In genomic region chr12:12230031-12230557, GRCm38 (mm10) we compare ENCODE assay signal across 33 mouse cellular contexts. TPM values are rescaled to one million over a fixed set of nuclear protein-coding genes. Genes with fewer than 3 reads are reported as not detected.
DNase-seq lines count a peak whose midpoint lies in the region; ATAC-seq and TF ChIP-seq lines count a peak whose summit lies in the region.
"Had no signal": no experiment of that assay in that cellular context is flagged by ENCODE, and none has a peak within 500 bp of the region (broad histone marks: within the 10 kb centered on the region; RNA-seq: fewer than 3 reads in every experiment).

No protein-coding gene starts in this region.

- peak; percentile 47 to 79 for DNase-seq in adrenal gland, adult (ENCODE audit: inconsistent age in 2 of 2, low spot score in 1 of 2)
- DNase-seq in adrenal gland, adult 8-10 months: no peak
- peak; percentile 38 for DNase-seq in kidney, adult 2 months
- DNase-seq in adrenal gland, postnatal 36 days: peak; percentile 40 to 42
- no peak for DNase-seq in left cerebral cortex, adult 8-10 months (ENCODE audit: low spot score in 2 of 2)
- no peak for DNase-seq in left cerebral cortex, adult 18-20 months (ENCODE audit: low spot score in 2 of 2)
- DNase-seq: cerebellum, adult 2 months; cerebellum, postnatal 14 days; forebrain, postnatal 0 days; gastrocnemius, postnatal 10 days; heart, postnatal 4 days; kidney, postnatal 36 days; left cerebral cortex, postnatal 4 days; lung, adult 2 months; lung, postnatal 14 days; right cerebral cortex, postnatal 4 days; thymus, adult 18-20 months; thymus, postnatal 25 days had no signal

- no peak for ATAC-seq in kidney, embryonic 14.5 days (ENCODE audit: low FRiP score, low TSS enrichment)
- ATAC-seq in megakaryocyte, adult 5-6 weeks (ENCODE audit: poor library complexity, severe bottlenecking): peak; percentile 92
- ATAC-seq: forebrain, postnatal 0 days; intestine, embryonic 16.5 days; midbrain, embryonic 15.5 days had no signal

- H3K4me3 ChIP-seq in kidney, adult 2 months (ENCODE audit: insufficient read depth, low read depth, low read length): no peak overlapping the region
- no peak overlapping the region for H3K4me3 ChIP-seq in kidney, embryonic 14.5 days (ENCODE audit: low read length)
- H3K4me3 ChIP-seq: embryonic facial prominence, embryonic 10.5 days; embryonic facial prominence, embryonic 15.5 days; forebrain, embryonic 12.5 days; hindbrain, embryonic 13.5 days; layer of hippocampus, adult 2 months; midbrain, embryonic 15.5 days; neural tube, embryonic 13.5 days had no signal

- no peaks in the 10 kb centered on the region for H3K27me3 ChIP-seq in kidney, adult 2 months (replicated peaks; ENCODE audit: control insufficient read depth, insufficient read depth, low read length)
- no peaks in the 10 kb centered on the region for H3K27me3 ChIP-seq in kidney, embryonic 14.5 days (ENCODE audit: control insufficient read depth, insufficient read depth, low read length)
- H3K27me3 ChIP-seq: embryonic facial prominence, embryonic 15.5 days; forebrain, embryonic 12.5 days; hindbrain, embryonic 13.5 days; midbrain, embryonic 15.5 days; neural tube, embryonic 13.5 days had no signal

- TF ChIP-seq CTCF in kidney, adult 2 months (conservative IDR thresholded peaks at IDR 0.05; ENCODE audit: insufficient read depth, insufficient read length, low read depth, low read length): no peak

- H3K9ac ChIP-seq in kidney, embryonic 14.5 days (ENCODE audit: low read depth, low read length): no peak overlapping the region
- H3K9ac ChIP-seq: embryonic facial prominence, embryonic 15.5 days; forebrain, embryonic 12.5 days; forebrain, postnatal 0 days; hindbrain, embryonic 13.5 days; liver, embryonic 14.5 days; midbrain, embryonic 15.5 days; neural tube, embryonic 13.5 days had no signal

- no peaks in the 10 kb centered on the region for H3K4me1 ChIP-seq in kidney, adult 2 months (ENCODE audit: control insufficient read depth, insufficient read depth, low read length)
- H3K4me1 ChIP-seq in kidney, embryonic 14.5 days (ENCODE audit: control insufficient read depth, insufficient read depth, low read length): no peaks in the 10 kb centered on the region
- H3K4me1 ChIP-seq: embryonic facial prominence, embryonic 10.5 days; embryonic facial prominence, embryonic 15.5 days; forebrain, embryonic 12.5 days; hindbrain, embryonic 13.5 days; neural tube, embryonic 13.5 days had no signal

- H3K36me3 ChIP-seq in kidney, adult 2 months (ENCODE audit: control insufficient read depth, insufficient read depth, low read length): no peaks in the 10 kb centered on the region
- no peaks in the 10 kb centered on the region for H3K36me3 ChIP-seq in kidney, embryonic 14.5 days (ENCODE audit: control insufficient read depth, insufficient read depth, low read length)
- H3K36me3 ChIP-seq: embryonic facial prominence, embryonic 10.5 days; embryonic facial prominence, embryonic 15.5 days; forebrain, embryonic 12.5 days; G1E; hindbrain, embryonic 13.5 days; midbrain, embryonic 15.5 days; neural tube, embryonic 13.5 days had no signal

- no peak for TF ChIP-seq POLR2A in kidney, adult 2 months (IDR thresholded peaks at IDR 0.05; ENCODE audit: low read depth, low read length)

- no peak overlapping the region for H3K4me2 ChIP-seq in kidney, embryonic 14.5 days (replicated peaks; ENCODE audit: low read depth, low read length)
- H3K4me2 ChIP-seq: embryonic facial prominence, embryonic 15.5 days; forebrain, embryonic 12.5 days; heart, embryonic 11.5 days; hindbrain, embryonic 13.5 days; midbrain, embryonic 15.5 days; neural tube, embryonic 13.5 days had no signal

- no peak overlapping the region for H3K27ac ChIP-seq in kidney, adult 2 months (ENCODE audit: insufficient read depth, low read depth, low read length)
- H3K27ac ChIP-seq in kidney, embryonic 14.5 days (ENCODE audit: low read depth, low read length): no peak overlapping the region
- H3K27ac ChIP-seq: embryonic facial prominence, embryonic 10.5 days; embryonic facial prominence, embryonic 15.5 days; forebrain, embryonic 12.5 days; hindbrain, embryonic 13.5 days; layer of hippocampus, adult 2 months; liver, embryonic 14.5 days; midbrain, embryonic 15.5 days; neural tube, embryonic 13.5 days; stomach, postnatal 0 days had no signal

- H3K9me3 ChIP-seq in kidney, embryonic 14.5 days (ENCODE audit: control insufficient read depth, low read length): no peaks in the 10 kb centered on the region
- H3K9me3 ChIP-seq: embryonic facial prominence, embryonic 10.5 days; embryonic facial prominence, embryonic 15.5 days; forebrain, embryonic 12.5 days; G1E; hindbrain, embryonic 13.5 days; midbrain, embryonic 15.5 days; neural tube, embryonic 13.5 days had no signal

RNA-seq across cellular contexts. Expression of gene Fam49a, which starts 31.8 kb away (rescaled TPM):
- 10 to 100 TPM; 18.2 to 25.3 (median 21.5) TPM for total RNA-seq in adrenal gland, adult 8-10 months (2022)
- polyA plus RNA-seq in kidney, adult 2 months (2012; rRNA removed): 2.4 and 3.4 TPM in 2 replicates
- 4.4 and 8.7 TPM in 2 replicates for polyA plus RNA-seq in kidney, embryonic 14.5 days (2014; fragmentation: Nextera tagmentation; extraction: Ambion mirVana)
- 10 to 100 TPM; 19.4 to 20.1 TPM for total RNA-seq in adrenal gland, postnatal 36 days (2021)
- 55.9 and 61.4 TPM in 2 replicates for total RNA-seq in megakaryocyte, adult 5-6 weeks (2015)
- 59.8 and 63.4 TPM in 2 replicates for total RNA-seq in megakaryocyte, adult 5-6 weeks (2017)
- total RNA-seq in left cerebral cortex, adult 8-10 months (2022): 100 to 1,000 TPM; 156 to 178 (median 169) TPM
- 100 to 1,000 TPM; 179 TPM for total RNA-seq in left cerebral cortex, adult 18-20 months (2021)
- polyA plus RNA-seq: C2C12, G1E had no signal

Comparison
In these comparisons a context has a peak if more than half of its experiments do, and no peak if none do; other contexts are left out.
1. DNase-seq: peak in adrenal gland, adult (2 of 2), kidney, adult 2 months (single experiment) and adrenal gland, postnatal 36 days (2 of 2); none in adrenal gland, adult 8-10 months (single experiment), left cerebral cortex, adult 8-10 months (0 of 2) and left cerebral cortex, adult 18-20 months (0 of 2).